Comparison of ENCODE assay signal across 19 mouse cellular contexts in the genomic region with DNA sequence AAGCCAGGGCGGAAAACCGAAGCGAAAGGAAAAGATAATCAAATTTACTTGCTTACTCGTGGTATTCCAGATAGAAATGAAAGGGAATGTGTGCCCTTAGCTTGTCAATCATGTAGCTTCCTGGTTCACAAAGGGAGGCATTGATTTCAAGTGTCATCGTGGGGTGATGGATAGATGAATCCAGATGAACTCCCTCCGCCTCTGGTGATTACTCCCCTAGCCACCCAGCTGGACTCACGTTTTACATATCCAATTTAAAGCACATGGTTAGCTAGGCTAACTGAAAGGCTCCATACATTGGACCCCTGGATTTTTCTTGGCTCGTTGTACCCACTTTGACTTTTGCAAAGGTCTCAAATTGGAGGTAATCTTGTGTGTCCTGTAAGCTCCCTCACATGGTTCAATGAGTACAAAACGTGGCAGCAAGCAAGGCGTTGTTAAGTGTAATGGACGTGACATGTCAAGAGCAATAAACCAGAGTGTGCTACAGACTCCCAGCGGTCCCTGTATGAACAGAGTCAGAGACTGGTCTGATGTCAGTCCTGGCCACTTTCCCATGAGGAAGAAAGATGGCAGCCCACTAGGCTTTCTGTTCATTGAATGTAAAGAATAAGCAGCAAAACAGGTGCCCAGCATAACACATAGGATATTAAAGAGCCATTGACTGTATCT.
DNase-seq lines count a peak whose midpoint lies in the region; ATAC-seq and TF ChIP-seq lines count a peak whose summit lies in the region.
"Had no signal": no experiment of that assay in that cellular context is flagged by ENCODE, and none has a peak within 500 bp of the region (broad histone marks: within the 10 kb centered on the region; RNA-seq: fewer than 3 reads in every experiment).

No protein-coding gene starts in this region.

- no peaks in the 10 kb centered on the region for H3K27me3 ChIP-seq in forebrain, embryonic 12.5 days
- no peaks in the 10 kb centered on the region for H3K27me3 ChIP-seq in forebrain, embryonic 16.5 days (replicated peaks; ENCODE audit: control insufficient read depth, insufficient read depth, low read length)
- H3K27me3 ChIP-seq in midbrain, embryonic 12.5 days: no peaks in the 10 kb centered on the region
- H3K27me3 ChIP-seq in midbrain, postnatal 0 days (ENCODE audit: insufficient read depth, low read length): no peaks in the 10 kb centered on the region
- no peaks in the 10 kb centered on the region for H3K27me3 ChIP-seq in embryonic facial prominence, embryonic 12.5 days
- H3K27me3 ChIP-seq: liver, embryonic 15.5 days; neural tube, embryonic 13.5 days had no signal

- ATAC-seq in forebrain, embryonic 12.5 days (ENCODE audit: low FRiP score): 0 out of 2 replicates have a peak, but pooled peaks have one; percentile 33
- no peak for ATAC-seq in forebrain, embryonic 16.5 days
- ATAC-seq in midbrain, embryonic 12.5 days (ENCODE audit: low FRiP score, low read depth): no peak
- no peak for ATAC-seq in midbrain, postnatal 0 days (ENCODE audit: low FRiP score)
- peak; percentile 68; the same call in 1 of the 2 replicates for ATAC-seq in embryonic facial prominence, embryonic 12.5 days (ENCODE audit: insufficient number of reproducible peaks, insufficient read depth, low FRiP score, low TSS enrichment)
- no peak for ATAC-seq in cerebellum, adult (ENCODE audit: insufficient number of reproducible peaks, low FRiP score, low TSS enrichment)

- DNase-seq in midbrain, postnatal 0 days (ENCODE audit: low spot score): no peak
- peak; percentile 65 for DNase-seq in retina, postnatal 1 day
- DNase-seq: adrenal gland, postnatal 36 days; cerebellum, adult 2 months; gastrocnemius, adult 2 months; heart, postnatal 10 days; kidney, adult 18-20 months; kidney, postnatal 10 days; layer of hippocampus, postnatal 36 days; right cerebral cortex, postnatal 4 days; thymus, adult 2 months had no signal

- no peak for TF ChIP-seq CTCF in midbrain, postnatal 0 days (IDR thresholded peaks at IDR 0.05)

- H3K9ac ChIP-seq in forebrain, embryonic 12.5 days: no peak overlapping the region
- H3K9ac ChIP-seq in forebrain, embryonic 16.5 days (replicated peaks; ENCODE audit: low read depth, low read length): no peak overlapping the region
- no peak overlapping the region for H3K9ac ChIP-seq in midbrain, embryonic 12.5 days (replicated peaks)
- H3K9ac ChIP-seq in midbrain, postnatal 0 days (replicated peaks; ENCODE audit: low read length, poor library complexity, severe bottlenecking): no peak overlapping the region
- no peak overlapping the region for H3K9ac ChIP-seq in embryonic facial prominence, embryonic 12.5 days
- H3K9ac ChIP-seq: liver, embryonic 15.5 days; neural tube, embryonic 13.5 days had no signal

- H3K4me2 ChIP-seq in forebrain, embryonic 12.5 days: no peak overlapping the region
- H3K4me2 ChIP-seq in forebrain, embryonic 16.5 days (ENCODE audit: low read length): no peak overlapping the region
- H3K4me2 ChIP-seq in midbrain, embryonic 12.5 days (replicated peaks): no peak overlapping the region
- H3K4me2 ChIP-seq in midbrain, postnatal 0 days (ENCODE audit: low read depth, low read length, poor library complexity, severe bottlenecking): no peak overlapping the region
- H3K4me2 ChIP-seq in embryonic facial prominence, embryonic 12.5 days (replicated peaks): no peak overlapping the region
- H3K4me2 ChIP-seq: heart, embryonic 11.5 days; liver, embryonic 15.5 days; neural tube, embryonic 13.5 days had no signal

- H3K4me3 ChIP-seq in forebrain, embryonic 12.5 days (replicated peaks): no peak overlapping the region
- no peak overlapping the region for H3K4me3 ChIP-seq in forebrain, embryonic 16.5 days (replicated peaks; ENCODE audit: low read length)
- no peak overlapping the region for H3K4me3 ChIP-seq in midbrain, embryonic 12.5 days
- no peak overlapping the region for H3K4me3 ChIP-seq in midbrain, postnatal 0 days (ENCODE audit: low read depth, low read length)
- H3K4me3 ChIP-seq in embryonic facial prominence, embryonic 12.5 days: no peak overlapping the region
- H3K4me3 ChIP-seq: gastrocnemius, adult 2 months; liver, embryonic 15.5 days; neural tube, embryonic 13.5 days had no signal

- peaks cover 16% of the 10 kb centered on the region for H3K4me1 ChIP-seq in forebrain, embryonic 12.5 days
- no peaks in the 10 kb centered on the region for H3K4me1 ChIP-seq in forebrain, embryonic 16.5 days (replicated peaks; ENCODE audit: control insufficient read depth, insufficient read depth, low read length)
- peaks cover 9% of the 10 kb centered on the region for H3K4me1 ChIP-seq in midbrain, embryonic 12.5 days
- H3K4me1 ChIP-seq in midbrain, postnatal 0 days (ENCODE audit: insufficient read depth, low read length): no peaks in the 10 kb centered on the region
- no peaks in the 10 kb centered on the region for H3K4me1 ChIP-seq in embryonic facial prominence, embryonic 12.5 days
- H3K4me1 ChIP-seq: liver, embryonic 15.5 days had no signal

- 49% methylated on average over 12 of the region's 12 CpGs for WGBS in forebrain, embryonic 12.5 days
- WGBS in forebrain, embryonic 16.5 days: 48% methylated on average over 12 of the region's 12 CpGs
- 62% methylated on average over 12 of the region's 12 CpGs for whole genome bisulfite sequencing in midbrain, embryonic 12.5 days
- 67% methylated on average over 12 of the region's 12 CpGs for WGBS in midbrain, postnatal 0 days
- WGBS in embryonic facial prominence, embryonic 12.5 days: 38% methylated on average over 12 of the region's 12 CpGs

- no peaks in the 10 kb centered on the region for H3K36me3 ChIP-seq in forebrain, embryonic 12.5 days (replicated peaks)
- no peaks in the 10 kb centered on the region for H3K36me3 ChIP-seq in forebrain, embryonic 16.5 days (ENCODE audit: control insufficient read depth, insufficient read depth)
- no peaks in the 10 kb centered on the region for H3K36me3 ChIP-seq in midbrain, embryonic 12.5 days
- H3K36me3 ChIP-seq in midbrain, postnatal 0 days (ENCODE audit: insufficient read depth, low read length): no peaks in the 10 kb centered on the region
- H3K36me3 ChIP-seq in embryonic facial prominence, embryonic 12.5 days: no peaks in the 10 kb centered on the region
- H3K36me3 ChIP-seq: liver, embryonic 15.5 days; neural tube, embryonic 13.5 days had no signal

- no peaks in the 10 kb centered on the region for H3K9me3 ChIP-seq in forebrain, embryonic 12.5 days
- H3K9me3 ChIP-seq in forebrain, embryonic 16.5 days (ENCODE audit: control insufficient read depth, low read length): no peaks in the 10 kb centered on the region
- H3K9me3 ChIP-seq in midbrain, embryonic 12.5 days: no peaks in the 10 kb centered on the region
- no peaks in the 10 kb centered on the region for H3K9me3 ChIP-seq in midbrain, postnatal 0 days (ENCODE audit: low read length)
- no peaks in the 10 kb centered on the region for H3K9me3 ChIP-seq in embryonic facial prominence, embryonic 12.5 days
- H3K9me3 ChIP-seq: liver, embryonic 15.5 days; neural tube, embryonic 13.5 days had no signal

- H3K27ac ChIP-seq in forebrain, embryonic 12.5 days: no peak overlapping the region
- no peak overlapping the region for H3K27ac ChIP-seq in forebrain, embryonic 16.5 days (ENCODE audit: low read length)
- peak overlapping the region; percentile 25; the same call in 1 of the 2 replicates for H3K27ac ChIP-seq in midbrain, embryonic 12.5 days (replicated peaks)
- H3K27ac ChIP-seq in midbrain, postnatal 0 days (ENCODE audit: low read depth, low read length): no peak overlapping the region
- no peak overlapping the region for H3K27ac ChIP-seq in embryonic facial prominence, embryonic 12.5 days
- H3K27ac ChIP-seq: gastrocnemius, adult 2 months; liver, embryonic 15.5 days; neural tube, embryonic 13.5 days had no signal

Comparison
In these comparisons a context has a peak if more than half of its experiments do, and no peak if none do; other contexts are left out.
1. ATAC-seq: peak in forebrain, embryonic 12.5 days (single experiment) and embryonic facial prominence, embryonic 12.5 days (single experiment); none in forebrain, embryonic 16.5 days (single experiment), midbrain, embryonic 12.5 days (single experiment), midbrain, postnatal 0 days (single experiment) and cerebellum, adult (single experiment).